Mouse (Mus musculus): ENCODE data around the gene Tmem182.

- TF ChIP-seq EP300 (IDR thresholded peaks at IDR 0.05) (no peak), CTCF (IDR thresholded peaks at IDR 0.05) (no peak)
Observed at GRCm38 (mm10) chr1:40804118-40804517, 1.3 kb upstream of the Tmem182 start.
